Mouse (Mus musculus) liver, embryonic 13.5 days (tissue): ENCODE measurements around the gene Gm6904. TPM values are rescaled to one million over a fixed set of nuclear protein-coding genes. Genes with fewer than 3 reads are reported as not detected.

Experiments
- ATAC-seq: fragments of 200-750 bp; cut with Nextera tagmentation; 2 replicates; pipeline ENCODE4 v1.8.0; 2017; ENCODE audit warnings: low read depth, mild to moderate bottlenecking, moderate number of reproducible peaks, moderate library complexity
- DNase-seq: peaks from one replicate; pipeline ENCODE4 v3.0.0; 2022
- H3K27ac ChIP-seq: fragments of 300-500 bp; sonication (generic); 2 replicates; pipeline ENCODE4 v1.5.1; 2015; ENCODE audit warnings: moderate library complexity, mild to moderate bottlenecking, inconsistent platforms
- H3K27me3 ChIP-seq: fragments of 300-500 bp; sonication (generic); 2 replicates; pipeline ENCODE4 v1.6.1; 2015; ENCODE audit warnings: mild to moderate bottlenecking, inconsistent platforms
- H3K36me3 ChIP-seq: fragments of 300-500 bp; sonication (generic); 2 replicates; pipeline ENCODE4 v1.6.1; 2015; ENCODE audit warnings: mild to moderate bottlenecking, inconsistent platforms
- H3K4me1 ChIP-seq: fragments of 300-500 bp; sonication (generic); replicated peaks from 2 replicates; pipeline ENCODE4 v1.6.1; 2015; ENCODE audit warnings: inconsistent platforms
- H3K4me2 ChIP-seq: fragments of 300-500 bp; sonication (generic); 2 replicates; pipeline ENCODE4 v1.6.1; 2015; ENCODE audit warnings: inconsistent platforms, mild to moderate bottlenecking, moderate library complexity
- H3K4me3 ChIP-seq: fragments of 300-500 bp; sonication (generic); replicated peaks from 2 replicates; pipeline ENCODE4 v1.5.1; 2015; ENCODE audit warnings: mild to moderate bottlenecking, inconsistent platforms
- H3K9ac ChIP-seq: fragments of 300-500 bp; sonication (generic); 2 replicates; pipeline ENCODE4 v1.6.1; 2015; ENCODE audit warnings: mild to moderate bottlenecking, inconsistent platforms
- H3K9me3 ChIP-seq: fragments of 300-500 bp; sonication (generic); replicated peaks from 2 replicates; pipeline ENCODE4 v1.6.1; 2016; ENCODE audit warnings: inconsistent platforms
- WGBS: fragments of 180-500 bp; shearing (Covaris S2); methylation state at CpG from one replicate; pipeline ENCODE4 v1.1.7; 2015; ENCODE audit not compliant: insufficient replicate concordance; 5-methylcytosine and 5-hydroxymethylcytosine counted together
- polyA plus RNA-seq: library from polyadenylated mRNA; unstranded; fragments of >200 nt; fragmentation: Nextera tagmentation; extraction: Ambion mirVana; gene quantifications from 2 replicates; pipeline ENCODE4 v1.2.1, GENCODE M21; 2015

Gm6904 gene
- polyA plus RNA-seq, 1 experiment from 2014 or later: not detected

DNA sequence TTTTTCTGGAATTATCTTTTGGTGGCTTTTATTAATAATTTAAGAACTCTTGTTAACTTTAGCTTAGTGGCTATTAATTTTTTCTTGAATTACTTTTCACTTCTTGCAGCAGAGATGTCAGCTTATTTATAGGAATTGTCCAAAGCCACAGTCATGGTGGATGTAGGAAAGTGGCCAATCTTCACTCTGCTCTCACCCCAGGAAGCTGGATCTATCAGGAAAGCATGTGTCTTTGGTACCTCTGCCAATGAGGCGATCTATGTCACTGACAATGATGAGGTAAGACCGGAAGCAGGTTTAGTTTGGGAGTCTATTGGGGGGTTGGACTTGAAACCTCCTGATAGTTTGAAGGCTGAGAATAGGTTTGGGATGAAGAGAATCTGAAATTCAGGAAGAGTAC, 50.2 kb downstream of the Gm6904 start:
- DNase-seq (no peak), ATAC-seq (no peak)
- Histone ChIP-seq H3K27ac (no peak overlapping the region), H3K36me3 (peaks cover 11% of the 10 kb centered on the region), H3K4me1 (peaks cover 27% of the 10 kb centered on the region), H3K4me2 (no peak overlapping the region), H3K4me3 (no peak overlapping the region), H3K9ac (no peak overlapping the region), H3K27me3 (no peaks in the 10 kb centered on the region), H3K9me3 (no peaks in the 10 kb centered on the region)
- 85% methylated on average over 2 of the region's 2 CpGs for WGBS

DNA sequence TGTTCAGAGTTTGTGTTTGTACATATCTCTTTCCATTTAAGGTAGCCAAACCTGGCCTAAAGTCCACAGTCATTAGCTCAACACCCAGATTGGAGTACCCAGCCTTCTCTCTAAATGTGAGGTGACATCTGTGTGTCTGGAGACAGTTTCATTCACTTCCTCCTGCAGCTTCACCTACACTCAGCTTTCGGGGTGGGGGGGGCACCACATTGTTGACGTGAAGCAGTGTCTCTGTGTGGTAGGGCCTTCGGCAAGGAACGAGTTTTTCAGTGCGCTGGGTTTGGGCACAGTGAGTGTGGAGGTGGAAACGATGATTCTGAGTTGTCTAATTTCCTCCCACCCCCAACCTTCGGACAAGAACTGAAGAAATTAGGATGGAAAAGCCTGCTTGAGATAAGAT, 51.0 kb downstream of the Gm6904 start:
- no peaks in the 10 kb centered on the region for H3K9me3 ChIP-seq

DNA sequence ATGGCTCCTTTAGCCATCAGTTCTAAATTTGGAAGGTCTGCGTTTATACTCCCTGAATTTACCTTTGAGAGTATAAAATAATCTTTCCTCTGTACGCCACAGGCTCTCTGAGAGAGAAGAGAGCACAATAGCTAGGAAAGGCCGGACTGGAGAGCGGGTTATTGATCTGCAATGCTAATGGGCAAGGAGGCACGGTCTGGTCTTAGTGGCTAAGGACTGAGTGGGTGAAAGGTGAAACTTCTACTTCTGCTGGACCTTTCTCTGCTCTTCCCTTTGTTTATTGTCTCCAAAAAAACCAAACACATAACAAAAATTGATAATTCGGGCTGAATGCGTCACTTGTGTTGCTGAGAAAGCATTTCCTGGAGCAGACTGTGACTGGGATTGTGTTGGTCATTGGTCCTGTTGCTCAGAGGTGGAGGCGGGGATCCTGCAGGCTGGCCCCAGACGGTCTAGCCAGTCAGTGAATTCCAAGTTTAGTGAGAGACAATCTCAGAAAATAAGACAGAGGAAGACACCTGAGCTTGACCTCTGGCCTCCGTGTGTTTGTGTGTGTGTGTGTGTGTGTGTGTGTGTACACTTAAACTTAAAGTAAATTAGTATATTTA, 53.9 kb downstream of the Gm6904 start:
- Histone ChIP-seq H3K4me3 (no peak overlapping the region), H3K9me3 (no peaks in the 10 kb centered on the region), H3K4me2 (no peak overlapping the region), H3K36me3 (no peaks in the 10 kb centered on the region; the same call in 1 of the 2 replicates), H3K9ac (no peak overlapping the region), H3K4me1 (peaks cover 39% of the 10 kb centered on the region), H3K27me3 (no peaks in the 10 kb centered on the region), H3K27ac (no peak overlapping the region)
- 70% methylated on average over 10 of the region's 10 CpGs for WGBS
- no peak for DNase-seq
- no peak for ATAC-seq

More for the DNA sequence above, 51.0 kb downstream of the Gm6904 start:
- no peak overlapping the region for H3K4me3 ChIP-seq
- H3K4me1 ChIP-seq: peaks cover 33% of the 10 kb centered on the region
- no peak overlapping the region for H3K9ac ChIP-seq
- DNase-seq: no peak
- no peak overlapping the region for H3K27ac ChIP-seq
- H3K27me3 ChIP-seq: no peaks in the 10 kb centered on the region
- H3K36me3 ChIP-seq: peaks cover 7% of the 10 kb centered on the region
- no peak for ATAC-seq
- 78% methylated on average over 7 of the region's 7 CpGs for WGBS
- H3K4me2 ChIP-seq: no peak overlapping the region

DNA sequence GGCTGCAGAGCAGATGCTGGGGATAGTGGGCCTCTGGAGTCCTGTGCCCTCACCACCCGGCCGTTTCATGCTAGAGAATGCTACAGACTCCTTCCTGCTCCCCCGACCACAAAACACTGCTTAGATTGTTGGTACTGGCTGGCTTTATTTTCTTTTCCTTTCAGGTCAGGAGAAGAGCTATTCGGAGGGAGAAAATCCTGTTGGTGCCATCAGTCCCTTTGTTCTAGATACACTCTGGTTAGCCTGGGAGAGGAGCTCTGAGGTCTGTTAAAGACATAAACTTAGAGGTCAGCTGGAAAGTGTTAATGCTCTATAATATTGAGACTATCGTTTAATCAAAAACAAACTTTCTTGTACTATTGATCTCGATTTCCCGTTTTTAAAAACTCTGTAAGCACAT, 54.6 kb downstream of the Gm6904 start:
- H3K27ac ChIP-seq: no peak overlapping the region; the same call in 1 of the 2 replicates
- H3K4me1 ChIP-seq: peaks cover 43% of the 10 kb centered on the region
- no peak overlapping the region for H3K4me3 ChIP-seq
- no peaks in the 10 kb centered on the region for H3K9me3 ChIP-seq
- no peak overlapping the region for H3K4me2 ChIP-seq
- no peaks in the 10 kb centered on the region for H3K36me3 ChIP-seq
- 55% methylated on average over 7 of the region's 7 CpGs for WGBS
- H3K9ac ChIP-seq: no peak overlapping the region
- DNase-seq: no peak
- H3K27me3 ChIP-seq: no peaks in the 10 kb centered on the region
- ATAC-seq: no peak

DNA sequence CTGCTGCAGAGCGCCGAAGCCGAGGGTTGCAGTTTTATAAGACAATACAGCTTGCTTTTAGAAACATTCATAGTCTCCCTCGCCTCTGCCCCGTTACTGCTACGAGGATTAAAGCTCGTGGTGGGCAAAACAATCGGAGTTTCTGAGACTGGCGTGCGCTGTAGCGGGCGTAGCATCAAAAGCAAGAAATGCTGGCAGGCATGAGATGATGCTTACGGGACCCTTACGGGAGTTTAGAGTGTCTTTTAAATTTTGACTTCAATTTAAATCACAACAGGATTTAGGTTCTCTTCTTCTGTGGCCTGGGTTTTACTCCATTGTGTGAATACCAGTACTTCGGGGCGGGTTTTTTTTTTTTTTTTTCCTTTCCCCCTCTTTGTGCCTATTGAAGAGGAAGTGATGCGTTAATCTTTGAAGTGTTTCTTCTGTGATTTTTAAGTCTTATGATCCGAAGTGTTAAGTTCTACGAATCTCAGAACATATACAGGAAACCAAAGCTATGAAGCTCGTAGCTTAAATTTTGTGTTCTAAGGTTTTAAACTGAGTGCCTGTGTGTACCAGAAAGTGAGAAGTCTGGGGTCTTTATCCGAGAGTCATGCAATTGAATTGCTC, 58.3 kb downstream of the Gm6904 start:
- Histone ChIP-seq H3K9me3 (no peaks in the 10 kb centered on the region), H3K4me2 (peak overlapping the region; percentile 90), H3K4me1 (peaks cover 40% of the 10 kb centered on the region), H3K27ac (peak overlapping the region; percentile 90), H3K9ac (peak overlapping the region; percentile 89), H3K27me3 (no peaks in the 10 kb centered on the region), H3K36me3 (no peaks in the 10 kb centered on the region), H3K4me3 (peak overlapping the region; percentile 84)
- no peak for ATAC-seq
- 4% methylated on average over 21 of the region's 21 CpGs for WGBS
- no peak for DNase-seq

DNA sequence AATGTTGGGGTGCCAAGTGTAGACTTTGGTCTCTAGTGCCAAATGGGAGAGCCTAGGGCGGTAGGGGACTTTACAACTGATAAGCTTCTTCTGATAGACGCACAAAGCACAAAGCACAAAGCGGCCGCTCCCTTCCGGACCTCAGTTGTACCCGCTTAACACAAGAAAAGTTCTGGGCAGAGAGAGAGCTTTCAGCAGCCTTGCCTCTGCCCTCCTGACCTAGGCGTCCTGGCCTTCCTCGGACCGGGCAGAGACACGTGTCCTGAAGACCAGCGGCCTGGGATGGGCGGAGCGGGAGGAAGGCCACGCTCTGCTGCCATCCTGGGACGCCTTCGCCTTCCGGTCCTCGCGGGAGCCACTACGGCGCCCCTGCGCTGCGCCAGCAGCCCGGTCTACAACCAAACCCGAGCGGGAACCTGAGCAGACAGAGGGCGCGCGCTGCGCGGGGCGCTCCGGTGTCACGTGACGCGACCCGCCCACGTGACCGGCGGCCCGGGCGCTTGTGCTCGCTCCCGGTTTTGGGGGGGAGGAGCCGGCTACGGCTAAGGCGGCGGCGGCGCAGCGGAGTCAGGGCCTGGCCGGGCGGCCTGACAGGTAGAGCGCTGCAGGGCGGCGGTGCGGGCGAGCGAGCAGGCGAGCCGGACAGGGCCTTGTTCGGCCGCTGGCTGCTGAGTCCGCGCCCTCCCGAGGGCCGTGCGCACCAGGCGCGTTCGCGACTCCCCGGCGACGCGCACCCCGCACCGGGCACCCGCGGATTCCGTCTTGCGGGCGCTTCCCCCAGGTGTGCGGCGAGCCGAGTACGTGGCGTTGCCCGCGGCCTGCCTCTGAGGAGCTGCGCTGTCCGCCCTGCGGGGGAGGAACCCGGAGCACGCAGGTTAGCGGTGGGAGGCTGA, 59.1 kb downstream of the Gm6904 start, which contains the start of gene Rcbtb1:
Gene Rcbtb1 (plus strand): TSS at position 499 of the 893 bp plus-strand sequence.
- 0 out of 2 replicates have a peak, but pooled peaks cover 3% of the 10 kb centered on the region for H3K9me3 ChIP-seq
- DNase-seq (peak; percentile 90), ATAC-seq (peak; percentile 93)
- H3K27ac ChIP-seq: peak within 1 kb of the TSS; percentile 90
- peaks cover 36% of the 10 kb centered on the region for H3K4me1 ChIP-seq
- H3K9ac ChIP-seq: peak within 1 kb of the TSS; percentile 89
- peak within 1 kb of the TSS; percentile 84 for H3K4me3 ChIP-seq
- peak within 1 kb of the TSS; percentile 90 for H3K4me2 ChIP-seq
- no peaks in the 10 kb centered on the region for H3K36me3 ChIP-seq
- under 1% methylated on average over 89 of the region's 96 CpGs for WGBS
- H3K27me3 ChIP-seq: no peaks in the 10 kb centered on the region

Other genes with a start within 250 kb of the Gm6904 start
- not detected in 2 replicates for gene 1700129C05Rik, start 117.3 kb downstream of the Gm6904 start, polyA plus RNA-seq
- not detected in 2 replicates for gene Gm5142, start 81.5 kb downstream of the Gm6904 start, polyA plus RNA-seq
- gene Rcbtb1, start 59.0 kb downstream of the Gm6904 start, polyA plus RNA-seq: 17.5 and 23.1 TPM in 2 replicates
- gene Phf11a, start 37.3 kb upstream of the Gm6904 start, polyA plus RNA-seq: 0.08 and 0.32 TPM in 2 replicates
- gene Phf11b, start 81.1 kb upstream of the Gm6904 start, polyA plus RNA-seq: 0.77 and 1.3 TPM in 2 replicates
- 1.2 and 1.4 TPM in 2 replicates for gene Phf11d, start 105.3 kb upstream of the Gm6904 start, polyA plus RNA-seq
- gene Phf11c, start 135.2 kb upstream of the Gm6904 start, polyA plus RNA-seq: 0.45 and 0.57 TPM in 2 replicates
- gene Setdb2, start 180.7 kb upstream of the Gm6904 start, polyA plus RNA-seq: 9.9 and 10.8 TPM in 2 replicates
- 30.7 and 39.7 TPM in 2 replicates for gene Cab39l, start 180.8 kb upstream of the Gm6904 start, polyA plus RNA-seq